Mouse (Mus musculus): ENCODE data around the gene Sim2. TPM values are rescaled to one million over a fixed set of nuclear protein-coding genes. Genes with fewer than 3 reads are reported as not detected.

Gene Sim2
- total and polyA plus RNA-seq, 2 experiments, result not detected

DNA sequence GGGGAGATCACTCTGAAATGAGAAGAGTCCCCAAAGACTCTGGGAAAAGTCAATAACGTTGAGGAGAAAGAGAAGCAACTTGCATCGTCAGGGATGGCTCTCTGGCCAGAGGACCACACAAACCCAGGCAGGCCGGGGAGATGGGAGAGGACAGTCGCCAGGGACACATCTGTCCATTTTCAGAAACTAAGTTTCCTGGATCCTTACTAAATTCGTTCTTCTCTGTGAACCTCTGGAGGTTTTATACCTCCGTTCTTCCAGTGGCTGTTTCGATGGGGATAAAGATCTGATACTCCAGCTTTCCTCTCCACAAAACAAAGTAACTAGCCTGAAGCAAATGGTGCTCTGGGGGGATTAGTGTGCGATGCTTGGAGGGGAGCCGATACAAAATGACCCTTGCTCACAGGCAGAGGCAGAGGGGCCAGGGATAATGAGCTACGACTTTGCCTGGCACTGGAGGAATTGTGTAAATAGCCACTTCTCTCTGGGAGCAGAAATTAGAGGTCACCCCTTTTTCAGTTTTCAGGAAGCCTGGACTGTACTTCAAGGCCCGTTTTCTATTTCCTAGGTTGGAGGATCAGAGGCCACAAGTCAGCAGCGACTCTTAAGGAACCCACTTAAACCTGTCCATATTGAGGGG is 7.9 kb downstream of the Sim2 start:
- Histone ChIP-seq H3K79me2 (ENCODE audit: control insufficient read depth, insufficient read depth, low read length) (no peaks in the 10 kb centered on the region), H3K4me3 (ENCODE audit: insufficient read depth, low read depth, low read length) (no peak overlapping the region), H3K27me3 (ENCODE audit: control insufficient read depth, insufficient read depth, low read length) (peaks cover 30% of the 10 kb centered on the region; the same call in 1 of the 2 replicates), H3K9ac (ENCODE audit: low read depth, low read length) (no peak overlapping the region), H3K27ac (replicated peaks; ENCODE audit: insufficient read depth, low read depth, low read length) (no peak overlapping the region), H3K4me1 (ENCODE audit: control insufficient read depth, insufficient read depth, low read length) (no peaks in the 10 kb centered on the region), H3K36me3 (ENCODE audit: control insufficient read depth, insufficient read depth, low read length) (no peaks in the 10 kb centered on the region)
- WGBS, result 5% methylated on average over 12 of the region's 12 CpGs
- TF ChIP-seq CTCF (IDR thresholded peaks at IDR 0.05; ENCODE audit: low read depth, low read length) (no peak), POLR2A (IDR thresholded peaks at IDR 0.05; ENCODE audit: extremely low read depth, insufficient read depth, low read length) (no peak)
- no peak for DNase-seq (ENCODE audit: extremely low read depth, low read depth, low spot score)

DNA sequence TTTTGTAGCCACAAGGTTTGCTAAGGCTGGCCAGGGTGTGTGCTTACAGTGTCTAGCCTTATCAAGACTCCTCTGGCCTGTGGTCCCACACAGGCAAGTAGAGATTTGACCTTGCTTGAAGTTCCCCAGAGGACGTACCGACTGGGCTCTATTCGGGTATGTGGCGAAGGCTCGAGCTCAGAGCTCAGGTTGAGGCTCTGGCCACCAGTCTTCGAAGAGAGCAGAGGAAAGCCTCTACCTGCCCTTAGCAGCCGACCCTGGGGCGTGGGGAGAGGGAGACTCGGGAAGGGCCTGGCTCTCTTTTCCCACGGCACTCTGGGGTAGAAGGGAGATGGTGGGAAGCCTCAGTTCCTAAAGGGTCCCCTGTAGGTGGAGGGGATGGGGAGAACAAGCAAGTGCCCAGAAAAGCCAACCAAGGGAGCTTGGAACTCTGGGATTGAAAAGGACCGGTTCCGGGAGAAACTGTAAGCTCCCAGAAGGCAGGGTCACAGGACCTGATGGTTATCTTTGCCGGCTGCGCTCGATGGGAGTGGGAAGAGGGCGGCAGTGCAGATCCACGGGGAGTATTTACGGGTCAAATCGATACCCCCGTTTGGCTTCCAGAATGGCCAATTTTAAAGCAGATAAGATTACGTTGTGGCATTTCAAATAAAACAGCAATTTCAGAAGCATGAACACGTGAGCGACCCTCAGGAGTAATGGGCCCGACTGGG is 8.6 kb downstream of the Sim2 start:
- no peak overlapping the region for H3K4me3 ChIP-seq (ENCODE audit: insufficient read depth, low read depth, low read length)
- no peaks in the 10 kb centered on the region for H3K36me3 ChIP-seq (ENCODE audit: control insufficient read depth, insufficient read depth, low read length)
- 4% methylated on average over 24 of the region's 24 CpGs for WGBS
- no peak overlapping the region for H3K27ac ChIP-seq (replicated peaks; ENCODE audit: insufficient read depth, low read depth, low read length)
- H3K4me1 ChIP-seq (ENCODE audit: control insufficient read depth, insufficient read depth, low read length), result no peaks in the 10 kb centered on the region
- H3K9ac ChIP-seq (ENCODE audit: low read depth, low read length), result no peak overlapping the region
- peaks cover 36% of the 10 kb centered on the region for H3K27me3 ChIP-seq (ENCODE audit: control insufficient read depth, insufficient read depth, low read length)
- no peaks in the 10 kb centered on the region for H3K79me2 ChIP-seq (ENCODE audit: control insufficient read depth, insufficient read depth, low read length)
- DNase-seq (ENCODE audit: extremely low read depth, low read depth, low spot score), result no peak
- TF ChIP-seq CTCF (IDR thresholded peaks at IDR 0.05; ENCODE audit: low read depth, low read length) (no peak), POLR2A (IDR thresholded peaks at IDR 0.05; ENCODE audit: extremely low read depth, insufficient read depth, low read length) (no peak)

DNA sequence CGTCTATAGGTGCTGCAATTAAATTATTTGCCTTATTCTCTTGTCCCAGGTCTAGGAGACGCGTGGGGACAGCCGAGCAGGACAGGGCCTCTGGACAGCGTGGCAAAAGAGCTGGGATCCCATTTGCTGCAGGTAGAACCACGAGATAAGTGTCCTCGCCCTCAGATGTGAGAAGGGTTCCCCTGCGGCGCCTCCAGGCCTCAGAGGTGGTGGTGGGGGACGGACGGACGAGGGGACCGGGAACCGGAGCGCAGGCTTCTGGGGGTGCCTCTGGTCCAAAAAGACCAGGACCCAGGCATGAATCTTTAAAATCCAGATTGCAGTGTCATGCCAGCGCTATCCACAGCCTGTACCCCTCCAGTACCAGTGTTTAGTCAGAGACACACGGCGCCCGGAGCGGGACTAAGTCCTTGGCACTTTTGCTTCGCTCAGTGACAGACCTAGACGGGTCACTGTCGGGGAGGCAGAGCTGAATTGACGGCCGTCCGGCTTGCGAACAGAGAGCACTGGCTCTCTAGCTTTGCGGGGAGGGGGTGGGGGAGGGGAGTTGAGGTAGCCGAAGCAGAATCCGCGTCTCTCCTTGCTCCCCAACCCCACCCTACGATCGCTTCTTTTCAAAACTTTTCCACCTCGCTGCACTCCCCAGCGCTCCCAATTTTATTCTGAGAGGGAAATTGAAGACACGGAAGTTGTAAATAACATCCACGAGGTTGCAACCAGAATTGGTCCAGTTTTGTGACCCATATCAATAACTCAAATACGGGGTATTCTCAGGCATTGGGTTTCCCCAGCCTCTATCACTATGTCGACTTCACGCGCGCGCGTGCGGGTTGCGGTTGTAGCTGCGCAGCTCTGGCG is 9.7 kb downstream of the Sim2 start:
- Histone ChIP-seq H3K79me2 (ENCODE audit: control insufficient read depth, insufficient read depth, low read length) (no peaks in the 10 kb centered on the region), H3K36me3 (ENCODE audit: control insufficient read depth, insufficient read depth, low read length) (no peaks in the 10 kb centered on the region), H3K4me1 (ENCODE audit: control insufficient read depth, insufficient read depth, low read length) (no peaks in the 10 kb centered on the region), H3K27me3 (ENCODE audit: control insufficient read depth, insufficient read depth, low read length) (peaks cover 36% of the 10 kb centered on the region), H3K27ac (replicated peaks; ENCODE audit: insufficient read depth, low read depth, low read length) (no peak overlapping the region), H3K9ac (ENCODE audit: low read depth, low read length) (no peak overlapping the region), H3K4me3 (ENCODE audit: insufficient read depth, low read depth, low read length) (no peak overlapping the region)
- 5% methylated on average over 48 of the region's 48 CpGs for WGBS
- TF ChIP-seq POLR2A (IDR thresholded peaks at IDR 0.05; ENCODE audit: extremely low read depth, insufficient read depth, low read length) (no peak), CTCF (IDR thresholded peaks at IDR 0.05; ENCODE audit: low read depth, low read length) (no peak)
- DNase-seq (ENCODE audit: extremely low read depth, low read depth, low spot score), result no peak

DNA sequence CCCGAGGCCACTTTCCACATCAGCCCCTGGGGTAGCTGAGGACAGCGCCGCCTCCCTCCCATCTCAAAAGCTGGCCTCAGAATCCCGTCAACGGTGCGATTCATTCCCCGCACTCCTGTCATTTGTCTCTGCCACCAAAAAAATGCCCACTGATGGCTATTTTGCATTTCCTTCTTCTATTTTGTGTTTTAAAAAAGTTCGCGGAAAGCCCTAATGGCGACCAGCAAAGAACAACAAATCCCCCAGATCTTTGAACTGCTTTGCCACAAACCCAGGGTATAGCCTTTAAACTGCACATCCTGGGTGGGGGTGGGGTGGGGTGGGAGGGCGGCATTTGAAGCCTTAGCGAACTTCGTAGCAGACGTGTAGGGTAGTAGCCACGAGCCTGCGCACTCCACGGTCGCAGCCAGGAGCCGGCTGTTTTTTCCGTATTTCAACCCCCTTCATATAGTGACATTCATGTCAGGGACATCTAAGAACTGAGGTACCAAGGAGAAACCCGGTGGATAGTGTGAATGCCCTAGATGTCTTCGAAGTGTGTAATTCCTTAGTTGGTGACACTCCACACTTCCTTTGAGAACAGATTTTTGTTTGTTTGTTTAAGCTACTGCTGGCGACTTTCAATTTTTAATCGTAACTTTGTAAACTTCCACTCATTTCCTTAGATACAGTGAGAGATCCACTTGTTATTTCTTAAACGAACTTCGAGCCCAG is 10.5 kb downstream of the Sim2 start:
- WGBS, result 4% methylated on average over 26 of the region's 26 CpGs
- H3K36me3 ChIP-seq (ENCODE audit: control insufficient read depth, insufficient read depth, low read length), result no peaks in the 10 kb centered on the region

DNA sequence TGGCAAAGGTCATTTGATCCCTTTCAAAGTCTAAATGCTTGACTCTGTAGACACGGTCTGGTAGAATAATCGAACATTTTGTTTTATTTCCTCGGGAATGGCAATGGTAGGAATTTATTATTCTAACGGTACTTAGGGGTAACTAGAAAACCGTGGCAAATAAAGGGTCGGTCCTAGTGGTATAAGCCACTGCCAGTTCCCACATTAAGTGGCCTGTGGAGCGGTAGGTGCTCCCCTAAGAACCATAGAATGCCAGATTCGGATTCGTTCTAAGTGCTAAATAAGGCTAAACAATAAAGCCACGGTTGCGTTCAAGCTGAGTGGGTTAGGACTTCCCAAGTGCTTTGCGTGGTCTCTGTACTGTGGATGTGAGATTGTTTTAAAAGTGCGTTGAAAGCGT is 11.7 kb downstream of the Sim2 start:
- no peaks in the 10 kb centered on the region for H3K36me3 ChIP-seq (ENCODE audit: control insufficient read depth, insufficient read depth, low read length)
- WGBS, result 11% methylated on average over 14 of the region's 14 CpGs
- peaks cover 29% of the 10 kb centered on the region for H3K27me3 ChIP-seq (ENCODE audit: control insufficient read depth, insufficient read depth, low read length)
- H3K27ac ChIP-seq (replicated peaks; ENCODE audit: insufficient read depth, low read depth, low read length), result no peak overlapping the region
- H3K79me2 ChIP-seq (ENCODE audit: control insufficient read depth, insufficient read depth, low read length), result no peaks in the 10 kb centered on the region
- TF ChIP-seq POLR2A (IDR thresholded peaks at IDR 0.05; ENCODE audit: extremely low read depth, insufficient read depth, low read length) (no peak), CTCF (IDR thresholded peaks at IDR 0.05; ENCODE audit: low read depth, low read length) (no peak)
- no peak overlapping the region for H3K4me3 ChIP-seq (ENCODE audit: insufficient read depth, low read depth, low read length)
- H3K9ac ChIP-seq (ENCODE audit: low read depth, low read length), result no peak overlapping the region
- DNase-seq (ENCODE audit: extremely low read depth, low read depth, low spot score), result no peak
- no peaks in the 10 kb centered on the region for H3K4me1 ChIP-seq (ENCODE audit: control insufficient read depth, insufficient read depth, low read length)

More for the DNA sequence above, 10.5 kb downstream of the Sim2 start:
- Histone ChIP-seq H3K27ac (replicated peaks; ENCODE audit: insufficient read depth, low read depth, low read length) (no peak overlapping the region), H3K4me1 (ENCODE audit: control insufficient read depth, insufficient read depth, low read length) (no peaks in the 10 kb centered on the region), H3K9ac (ENCODE audit: low read depth, low read length) (no peak overlapping the region), H3K4me3 (ENCODE audit: insufficient read depth, low read depth, low read length) (no peak overlapping the region), H3K79me2 (ENCODE audit: control insufficient read depth, insufficient read depth, low read length) (no peaks in the 10 kb centered on the region), H3K27me3 (ENCODE audit: control insufficient read depth, insufficient read depth, low read length) (peaks cover 35% of the 10 kb centered on the region)
- no peak for TF ChIP-seq POLR2A (IDR thresholded peaks at IDR 0.05; ENCODE audit: extremely low read depth, insufficient read depth, low read length)
- no peak for TF ChIP-seq CTCF (IDR thresholded peaks at IDR 0.05; ENCODE audit: low read depth, low read length)
- DNase-seq (ENCODE audit: extremely low read depth, low read depth, low spot score), result no peak

All from liver, adult 2 months (tissue).